Mouse (Mus musculus): ENCODE results near the gene Cabp4. TPM values are rescaled to one million over a fixed set of nuclear protein-coding genes. Genes with fewer than 3 reads are reported as not detected.

Gene Cabp4
- polyA plus RNA-seq, 1 experiment from 2014 or later, result 0.33 TPM

GRCm38 (mm10) chr19:4113186-4113805 lies 30.5 kb downstream of the Cabp4 start:
- peak overlapping the region; percentile 35 for H3K9ac ChIP-seq (ENCODE audit: low read depth, low read length)
- no peaks in the 10 kb centered on the region for H3K27me3 ChIP-seq (replicated peaks; ENCODE audit: control insufficient read depth, insufficient read depth, low read length)
- peak; percentile 71 for ATAC-seq
- H3K27ac ChIP-seq (ENCODE audit: low read depth, low read length), result peak overlapping the region; percentile 97
- H3K9me3 ChIP-seq (ENCODE audit: control insufficient read depth), result no peaks in the 10 kb centered on the region
- no peak for TF ChIP-seq CTCF (IDR thresholded peaks at IDR 0.05; ENCODE audit: low read depth)
- no peak overlapping the region for H3K4me3 ChIP-seq (ENCODE audit: low read depth, low read length)
- peaks cover 68% of the 10 kb centered on the region for H3K36me3 ChIP-seq (ENCODE audit: control insufficient read depth, insufficient read depth)
- H3K4me1 ChIP-seq (replicated peaks; ENCODE audit: control insufficient read depth, insufficient read depth, low read length), result peaks cover 5% of the 10 kb centered on the region
- 30% methylated on average over 13 of the region's 13 CpGs for WGBS
- peak overlapping the region; percentile 46 for H3K4me2 ChIP-seq (replicated peaks; ENCODE audit: low read depth)

- no peaks in the 10 kb centered on the region for H3K27me3 ChIP-seq (replicated peaks; ENCODE audit: control insufficient read depth, insufficient read depth, low read length)
- H3K36me3 ChIP-seq (ENCODE audit: control insufficient read depth, insufficient read depth), result peaks cover 59% of the 10 kb centered on the region
- no peak overlapping the region for H3K4me2 ChIP-seq (replicated peaks; ENCODE audit: low read depth)
- H3K4me1 ChIP-seq (replicated peaks; ENCODE audit: control insufficient read depth, insufficient read depth, low read length), result peaks cover 5% of the 10 kb centered on the region
- ATAC-seq, result no peak
- WGBS, result 95% methylated on average over 26 of the region's 26 CpGs
- no peak for TF ChIP-seq CTCF (IDR thresholded peaks at IDR 0.05; ENCODE audit: low read depth)
- no peak overlapping the region for H3K4me3 ChIP-seq (ENCODE audit: low read depth, low read length)
- H3K27ac ChIP-seq (ENCODE audit: low read depth, low read length), result peak overlapping the region; percentile 97
- no peak overlapping the region for H3K9ac ChIP-seq (ENCODE audit: low read depth, low read length)
- H3K9me3 ChIP-seq (ENCODE audit: control insufficient read depth), result no peaks in the 10 kb centered on the region
These were observed 31.5 kb downstream of the Cabp4 start for GRCm38 (mm10) chr19:4112063-4112960.

GRCm38 (mm10) chr19:4108535-4108934 lies 35.3 kb downstream of the Cabp4 start:
- no peak for ATAC-seq
- H3K36me3 ChIP-seq (ENCODE audit: control insufficient read depth, insufficient read depth), result peaks cover 46% of the 10 kb centered on the region
- TF ChIP-seq CTCF (IDR thresholded peaks at IDR 0.05; ENCODE audit: low read depth), result no peak

GRCm38 (mm10) chr19:4106654-4107053 lies 37.2 kb downstream of the Cabp4 start:
- WGBS, result 87% methylated on average over 14 of the region's 14 CpGs
- Histone ChIP-seq H3K9me3 (ENCODE audit: control insufficient read depth) (no peaks in the 10 kb centered on the region), H3K36me3 (ENCODE audit: control insufficient read depth, insufficient read depth) (peaks cover 35% of the 10 kb centered on the region), H3K27ac (ENCODE audit: low read depth, low read length) (no peak overlapping the region), H3K27me3 (replicated peaks; ENCODE audit: control insufficient read depth, insufficient read depth, low read length) (no peaks in the 10 kb centered on the region), H3K4me3 (ENCODE audit: low read depth, low read length) (no peak overlapping the region), H3K9ac (ENCODE audit: low read depth, low read length) (no peak overlapping the region), H3K4me2 (replicated peaks; ENCODE audit: low read depth) (no peak overlapping the region), H3K4me1 (replicated peaks; ENCODE audit: control insufficient read depth, insufficient read depth, low read length) (no peaks in the 10 kb centered on the region)
- no peak for TF ChIP-seq CTCF (IDR thresholded peaks at IDR 0.05; ENCODE audit: low read depth)
- no peak for ATAC-seq

More at GRCm38 (mm10) chr19:4108535-4108934, 35.3 kb downstream of the Cabp4 start:
- Histone ChIP-seq H3K4me1 (replicated peaks; ENCODE audit: control insufficient read depth, insufficient read depth, low read length) (peaks cover 5% of the 10 kb centered on the region), H3K27me3 (replicated peaks; ENCODE audit: control insufficient read depth, insufficient read depth, low read length) (no peaks in the 10 kb centered on the region), H3K9me3 (ENCODE audit: control insufficient read depth) (no peaks in the 10 kb centered on the region), H3K27ac (ENCODE audit: low read depth, low read length) (no peak overlapping the region), H3K9ac (ENCODE audit: low read depth, low read length) (no peak overlapping the region), H3K4me2 (replicated peaks; ENCODE audit: low read depth) (no peak overlapping the region), H3K4me3 (ENCODE audit: low read depth, low read length) (no peak overlapping the region)
- WGBS, result 90% methylated on average over 9 of the region's 9 CpGs

GRCm38 (mm10) chr19:4104675-4105194 lies 39.1 kb downstream of the Cabp4 start:
- 93% methylated on average over 16 of the region's 16 CpGs for WGBS
- Histone ChIP-seq H3K4me1 (replicated peaks; ENCODE audit: control insufficient read depth, insufficient read depth, low read length) (no peaks in the 10 kb centered on the region), H3K4me3 (ENCODE audit: low read depth, low read length) (no peak overlapping the region), H3K9me3 (ENCODE audit: control insufficient read depth) (no peaks in the 10 kb centered on the region), H3K27ac (ENCODE audit: low read depth, low read length) (no peak overlapping the region), H3K27me3 (replicated peaks; ENCODE audit: control insufficient read depth, insufficient read depth, low read length) (no peaks in the 10 kb centered on the region), H3K4me2 (replicated peaks; ENCODE audit: low read depth) (no peak overlapping the region), H3K36me3 (ENCODE audit: control insufficient read depth, insufficient read depth) (peaks cover 25% of the 10 kb centered on the region), H3K9ac (ENCODE audit: low read depth, low read length) (no peak overlapping the region)
- TF ChIP-seq CTCF (IDR thresholded peaks at IDR 0.05; ENCODE audit: low read depth), result no peak
- ATAC-seq, result no peak

- H3K9ac ChIP-seq (ENCODE audit: low read depth, low read length), result no peak overlapping the region
- H3K27me3 ChIP-seq (replicated peaks; ENCODE audit: control insufficient read depth, insufficient read depth, low read length), result no peaks in the 10 kb centered on the region
- H3K9me3 ChIP-seq (ENCODE audit: control insufficient read depth), result no peaks in the 10 kb centered on the region
- no peak overlapping the region for H3K27ac ChIP-seq (ENCODE audit: low read depth, low read length)
- H3K36me3 ChIP-seq (ENCODE audit: control insufficient read depth, insufficient read depth), result peaks cover 25% of the 10 kb centered on the region
- H3K4me1 ChIP-seq (replicated peaks; ENCODE audit: control insufficient read depth, insufficient read depth, low read length), result no peaks in the 10 kb centered on the region; the same call in 1 of the 2 replicates
- no peak for ATAC-seq
- TF ChIP-seq CTCF (IDR thresholded peaks at IDR 0.05; ENCODE audit: low read depth), result no peak
- whole genome bisulfite sequencing, result 65% methylated on average over 3 of the region's 3 CpGs
- no peak overlapping the region for H3K4me2 ChIP-seq (replicated peaks; ENCODE audit: low read depth)
- H3K4me3 ChIP-seq (ENCODE audit: low read depth, low read length), result no peak overlapping the region
These were observed 40.0 kb downstream of the Cabp4 start for GRCm38 (mm10) chr19:4103792-4104191.
